Mouse (Mus musculus): Measurements from ENCODE around the gene Pbx1. TPM values are rescaled to one million over a fixed set of nuclear protein-coding genes. Genes with fewer than 3 reads are reported as not detected.

Gene Pbx1
- polyA plus RNA-seq, 1 experiment, result 80.6 TPM

DNA sequence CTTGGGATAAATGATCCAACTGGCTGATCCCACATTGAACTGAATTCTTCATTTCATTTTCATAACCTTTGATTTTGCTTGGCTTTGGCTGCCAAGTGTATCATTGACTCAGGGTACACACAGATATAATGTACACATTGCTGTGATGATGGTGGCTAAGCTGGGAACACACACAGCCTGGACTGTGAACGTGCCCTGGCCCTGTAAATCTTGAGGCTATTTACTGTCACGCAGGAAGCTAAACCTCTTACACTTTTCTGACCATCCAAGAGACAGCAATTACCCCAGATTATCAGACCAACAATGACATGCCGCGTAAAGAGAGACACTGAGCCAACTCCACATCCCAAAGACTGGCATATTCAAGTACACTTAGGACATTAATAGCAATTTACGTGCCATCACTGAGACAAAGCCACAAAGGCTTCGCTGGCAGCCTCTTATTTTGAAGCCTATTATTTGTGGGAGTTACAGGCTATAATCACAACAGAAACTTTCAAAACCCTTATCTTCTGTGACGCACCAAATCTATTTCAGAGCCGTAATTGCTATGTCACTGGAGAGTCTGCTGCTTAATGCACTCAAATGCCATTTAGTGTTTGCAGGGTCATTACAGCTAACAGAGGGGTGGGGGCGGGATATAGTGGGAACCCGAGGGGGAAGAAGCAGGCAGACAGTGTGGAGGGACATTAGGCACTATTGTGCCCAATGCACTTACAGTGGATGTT, 262.9 kb downstream of the Pbx1 start:
- H3K36me3 ChIP-seq (replicated peaks; ENCODE audit: low read length), result peaks cover 81% of the 10 kb centered on the region
- H3K27me3 ChIP-seq (replicated peaks), result no peaks in the 10 kb centered on the region
- no peak overlapping the region for H3K4me3 ChIP-seq (replicated peaks)
- TF ChIP-seq GATA1 (IDR thresholded peaks at IDR 0.05; ENCODE audit: borderline replicate concordance, low read length) (no peak), FLI1 (IDR thresholded peaks at IDR 0.05; ENCODE audit: low read length) (no peak)
- no peaks in the 10 kb centered on the region for H3K9me3 ChIP-seq
- H3K4me1 ChIP-seq, result peaks cover 7% of the 10 kb centered on the region

DNA sequence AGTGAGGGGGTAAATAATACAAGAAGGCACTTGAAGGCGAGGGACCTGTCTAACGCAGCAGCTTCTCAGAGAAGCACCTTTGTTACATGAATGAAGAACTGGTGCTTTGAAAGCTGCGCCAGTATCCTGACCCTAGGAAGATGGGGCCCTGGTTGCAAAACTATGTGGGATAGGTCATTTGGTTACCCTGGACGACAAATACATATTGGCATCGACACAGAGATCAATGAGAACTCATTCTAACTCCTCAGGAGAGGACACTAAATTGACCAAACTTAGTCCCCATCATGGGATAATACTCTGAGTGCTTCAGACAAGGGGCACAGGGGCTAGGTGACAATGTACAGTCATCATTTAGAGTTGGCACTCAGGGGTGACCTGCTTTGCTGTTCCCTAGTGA, 264.3 kb downstream of the Pbx1 start:
- peaks cover 7% of the 10 kb centered on the region for H3K4me1 ChIP-seq
- no peaks in the 10 kb centered on the region for H3K27me3 ChIP-seq (replicated peaks)
- H3K4me3 ChIP-seq (replicated peaks), result no peak overlapping the region
- no peak for TF ChIP-seq GATA1 (IDR thresholded peaks at IDR 0.05; ENCODE audit: borderline replicate concordance, low read length)
- no peak for TF ChIP-seq FLI1 (IDR thresholded peaks at IDR 0.05; ENCODE audit: low read length)
- H3K9me3 ChIP-seq, result no peaks in the 10 kb centered on the region
- peaks cover 80% of the 10 kb centered on the region for H3K36me3 ChIP-seq (replicated peaks; ENCODE audit: low read length)

DNA sequence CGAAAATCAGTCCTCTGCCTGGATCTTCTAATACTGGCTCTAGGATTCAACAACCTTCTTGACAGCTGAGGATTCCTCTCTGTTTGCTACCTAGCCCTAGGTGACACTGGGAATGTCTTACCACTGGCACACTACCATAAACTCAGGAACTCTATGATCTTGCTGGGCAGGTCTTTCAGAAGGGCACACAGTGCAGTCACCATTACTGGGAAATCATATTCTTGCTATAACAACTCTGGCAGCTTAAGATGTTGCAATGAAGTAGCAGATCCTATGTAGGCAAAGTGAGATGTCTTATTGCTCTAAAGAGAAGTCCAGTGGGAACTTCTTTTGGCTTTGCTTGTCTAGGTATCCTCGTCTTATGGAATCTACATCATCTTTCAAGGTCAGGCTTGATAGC, 265.2 kb downstream of the Pbx1 start:
- H3K4me3 ChIP-seq (replicated peaks), result no peak overlapping the region
- H3K36me3 ChIP-seq (replicated peaks; ENCODE audit: low read length), result peaks cover 77% of the 10 kb centered on the region
- H3K9me3 ChIP-seq, result no peaks in the 10 kb centered on the region
- no peak for TF ChIP-seq FLI1 (IDR thresholded peaks at IDR 0.05; ENCODE audit: low read length)
- no peak for TF ChIP-seq GATA1 (IDR thresholded peaks at IDR 0.05; ENCODE audit: borderline replicate concordance, low read length)
- H3K4me1 ChIP-seq, result peaks cover 7% of the 10 kb centered on the region
- H3K27me3 ChIP-seq (replicated peaks), result no peaks in the 10 kb centered on the region

DNA sequence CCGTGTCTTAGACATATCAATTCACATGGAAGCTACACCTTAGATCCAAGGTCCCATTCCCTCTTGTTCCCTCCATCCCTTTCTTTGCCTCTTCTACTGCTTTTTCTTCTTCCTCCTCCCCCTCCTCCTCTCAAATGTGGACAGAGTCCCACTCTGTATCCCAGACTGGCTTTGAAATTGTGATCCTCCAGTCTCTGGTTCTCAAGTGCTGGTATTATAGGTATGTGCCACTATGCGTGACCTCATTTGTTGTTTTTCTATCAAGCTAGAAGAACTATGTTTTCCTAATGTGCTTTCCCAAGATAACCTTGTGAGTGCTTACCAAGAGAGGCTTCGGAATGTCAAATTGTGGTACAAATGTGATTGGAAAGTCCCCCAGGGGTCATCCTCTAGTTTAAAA, 267.1 kb downstream of the Pbx1 start:
- H3K9me3 ChIP-seq, result no peaks in the 10 kb centered on the region

DNA sequence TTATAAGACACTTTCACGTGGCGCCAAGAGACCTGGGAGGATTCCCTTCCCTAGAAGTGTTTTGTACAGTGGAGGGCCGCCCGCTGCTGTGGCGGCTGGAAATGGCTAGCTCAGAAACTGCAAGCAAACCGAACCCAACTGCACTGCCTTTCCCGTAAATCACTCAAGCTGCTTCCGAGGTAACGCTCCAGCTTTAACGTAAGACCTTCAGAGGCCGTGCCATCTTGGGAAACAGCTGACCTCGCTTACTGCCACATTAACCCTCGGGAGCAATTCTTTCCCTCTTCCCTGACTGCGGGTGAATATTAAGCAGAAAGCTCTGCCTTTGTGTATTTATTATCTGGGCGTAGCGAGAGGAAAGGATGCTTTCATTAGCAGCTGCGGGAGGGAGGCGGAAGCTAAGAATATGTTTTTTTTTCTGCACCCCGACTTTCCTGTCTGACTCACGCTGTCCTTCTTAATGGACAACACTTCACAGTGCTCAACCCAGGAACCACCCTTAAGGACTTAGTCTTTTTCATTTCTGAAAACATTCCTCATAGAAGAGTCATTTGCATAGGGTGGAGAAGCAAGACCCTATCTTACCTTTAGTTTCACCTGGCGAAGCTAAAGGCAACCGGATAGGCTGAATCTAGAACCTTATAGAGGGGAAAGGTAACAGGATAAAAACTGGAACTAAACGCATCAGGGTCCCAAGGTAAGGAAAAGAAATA, 268.4 kb downstream of the Pbx1 start:
- H3K9me3 ChIP-seq, result no peaks in the 10 kb centered on the region
- H3K27me3 ChIP-seq (replicated peaks), result no peaks in the 10 kb centered on the region
- peaks cover 86% of the 10 kb centered on the region for H3K36me3 ChIP-seq (replicated peaks; ENCODE audit: low read length)
- TF ChIP-seq FLI1 (IDR thresholded peaks at IDR 0.05; ENCODE audit: low read length) (no peak), GATA1 (IDR thresholded peaks at IDR 0.05; ENCODE audit: borderline replicate concordance, low read length) (no peak)
- H3K4me1 ChIP-seq, result no peaks in the 10 kb centered on the region
- no peak overlapping the region for H3K4me3 ChIP-seq (replicated peaks)

More for the DNA sequence above, 267.1 kb downstream of the Pbx1 start:
- H3K4me1 ChIP-seq, result peaks cover 7% of the 10 kb centered on the region
- TF ChIP-seq GATA1 (IDR thresholded peaks at IDR 0.05; ENCODE audit: borderline replicate concordance, low read length) (no peak), FLI1 (IDR thresholded peaks at IDR 0.05; ENCODE audit: low read length) (no peak)
- H3K4me3 ChIP-seq (replicated peaks), result no peak overlapping the region
- no peaks in the 10 kb centered on the region for H3K27me3 ChIP-seq (replicated peaks)
- peaks cover 85% of the 10 kb centered on the region for H3K36me3 ChIP-seq (replicated peaks; ENCODE audit: low read length)

DNA sequence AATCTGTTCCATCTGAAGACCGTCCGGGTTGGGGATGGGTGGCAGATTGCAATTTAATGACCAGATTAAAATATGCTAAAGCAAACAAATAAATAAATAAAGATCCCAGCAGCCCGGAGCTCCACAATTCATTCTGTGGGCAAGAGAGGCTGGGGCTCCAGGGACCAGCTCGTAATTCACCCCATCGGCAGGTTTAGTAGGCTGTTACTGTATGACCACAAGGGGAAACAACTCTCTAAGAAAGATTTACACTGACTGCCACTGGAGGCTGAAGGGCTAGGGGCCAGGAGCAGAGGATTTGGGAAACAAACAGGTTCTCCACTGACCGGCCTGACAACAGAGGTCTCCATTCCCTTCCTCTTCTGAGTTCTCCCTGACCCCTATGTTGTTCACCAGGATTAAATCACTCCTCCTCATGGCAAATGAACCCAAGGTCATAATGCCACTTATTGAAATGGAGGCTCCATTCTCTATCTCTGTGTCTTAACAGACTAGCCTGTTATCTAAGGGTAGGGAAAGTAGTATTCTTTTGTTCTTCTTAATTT, 292.9 kb downstream of the Pbx1 start:
- H3K36me3 ChIP-seq (replicated peaks; ENCODE audit: low read length), result no peaks in the 10 kb centered on the region
- TF ChIP-seq FLI1 (IDR thresholded peaks at IDR 0.05; ENCODE audit: low read length) (no peak), GATA1 (IDR thresholded peaks at IDR 0.05; ENCODE audit: borderline replicate concordance, low read length) (no peak)
- H3K27me3 ChIP-seq (replicated peaks), result peaks cover under 1% of the 10 kb centered on the region
- H3K4me3 ChIP-seq (replicated peaks), result no peak overlapping the region
- no peaks in the 10 kb centered on the region for H3K4me1 ChIP-seq
- peaks cover 15% of the 10 kb centered on the region; the same call in 1 of the 2 replicates for H3K9me3 ChIP-seq

DNA sequence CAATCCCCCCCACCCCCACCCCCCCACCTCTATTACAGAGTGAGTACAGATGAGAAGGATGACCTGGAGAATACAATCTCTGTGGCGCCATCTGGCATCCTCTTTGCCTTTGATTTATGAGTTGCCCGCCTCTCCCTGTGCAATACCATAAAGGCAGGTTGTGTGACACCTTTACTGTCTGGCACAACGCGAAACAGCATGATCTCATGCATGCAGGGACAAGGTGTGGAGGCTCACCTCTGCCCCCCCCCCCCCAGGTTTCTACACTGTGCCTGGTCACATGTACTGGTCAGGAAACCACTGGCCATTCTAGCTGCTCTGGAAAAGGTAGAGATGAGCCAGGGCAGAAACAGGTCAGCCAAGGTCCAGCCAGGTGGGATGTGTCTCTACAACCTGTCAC, 293.4 kb downstream of the Pbx1 start:
- Histone ChIP-seq H3K36me3 (replicated peaks; ENCODE audit: low read length) (no peaks in the 10 kb centered on the region), H3K4me1 (no peaks in the 10 kb centered on the region), H3K9me3 (peaks cover 10% of the 10 kb centered on the region; the same call in 1 of the 2 replicates), H3K27me3 (replicated peaks) (peaks cover 2% of the 10 kb centered on the region), H3K4me3 (replicated peaks) (no peak overlapping the region)
- TF ChIP-seq GATA1 (IDR thresholded peaks at IDR 0.05; ENCODE audit: borderline replicate concordance, low read length), result no peak
- TF ChIP-seq FLI1 (IDR thresholded peaks at IDR 0.05; ENCODE audit: low read length), result no peak

DNA sequence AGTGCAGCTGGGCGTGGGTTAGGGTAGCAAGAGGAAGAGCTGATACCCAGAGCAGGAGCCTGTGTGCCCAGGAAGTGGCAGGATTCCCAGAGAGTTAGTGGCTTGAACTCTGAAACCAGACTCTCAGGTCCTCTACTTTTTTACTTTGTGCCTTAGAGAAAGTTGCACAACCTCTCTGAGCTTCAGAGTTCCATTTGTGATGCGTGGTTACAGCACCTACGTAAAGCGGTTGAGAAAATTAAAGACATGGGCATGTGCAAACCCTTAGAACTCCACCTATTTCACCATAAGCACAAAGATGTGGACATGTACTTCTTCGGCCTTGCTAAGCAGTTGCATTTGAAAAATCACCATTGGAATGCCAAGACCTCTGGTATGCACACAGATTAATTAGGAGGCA, 294.2 kb downstream of the Pbx1 start:
- Histone ChIP-seq H3K9me3 (peaks cover 2% of the 10 kb centered on the region; the same call in 1 of the 2 replicates), H3K4me1 (no peaks in the 10 kb centered on the region), H3K27me3 (replicated peaks) (peaks cover 2% of the 10 kb centered on the region), H3K36me3 (replicated peaks; ENCODE audit: low read length) (no peaks in the 10 kb centered on the region), H3K4me3 (replicated peaks) (no peak overlapping the region)
- TF ChIP-seq FLI1 (IDR thresholded peaks at IDR 0.05; ENCODE audit: low read length) (no peak), GATA1 (IDR thresholded peaks at IDR 0.05; ENCODE audit: borderline replicate concordance, low read length) (no peak)

DNA sequence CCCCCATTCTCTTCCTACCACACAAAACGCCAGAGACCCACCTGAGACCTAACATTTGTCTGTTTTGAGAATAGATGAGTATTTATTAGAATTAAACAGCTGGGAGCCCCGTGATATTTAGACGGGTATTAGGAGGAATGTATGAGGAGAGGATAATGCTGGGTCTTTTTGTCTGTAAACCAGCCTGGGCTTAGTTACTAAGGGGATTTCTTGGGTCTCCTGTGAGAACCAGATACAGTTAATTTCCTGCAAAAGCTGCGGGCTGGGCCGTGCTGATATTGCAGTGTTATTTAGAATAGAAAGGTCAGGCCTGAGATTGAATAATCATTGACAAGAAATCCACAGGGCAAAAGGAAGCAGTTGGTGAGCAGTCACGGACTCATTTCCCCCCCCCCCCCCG, 296.5 kb downstream of the Pbx1 start:
- H3K4me1 ChIP-seq, result no peaks in the 10 kb centered on the region
- peaks cover 2% of the 10 kb centered on the region for H3K27me3 ChIP-seq (replicated peaks)
- no peaks in the 10 kb centered on the region for H3K9me3 ChIP-seq
- H3K36me3 ChIP-seq (replicated peaks; ENCODE audit: low read length), result no peaks in the 10 kb centered on the region
- TF ChIP-seq GATA1 (IDR thresholded peaks at IDR 0.05; ENCODE audit: borderline replicate concordance, low read length) (no peak), FLI1 (IDR thresholded peaks at IDR 0.05; ENCODE audit: low read length) (no peak)
- H3K4me3 ChIP-seq (replicated peaks), result no peak overlapping the region

DNA sequence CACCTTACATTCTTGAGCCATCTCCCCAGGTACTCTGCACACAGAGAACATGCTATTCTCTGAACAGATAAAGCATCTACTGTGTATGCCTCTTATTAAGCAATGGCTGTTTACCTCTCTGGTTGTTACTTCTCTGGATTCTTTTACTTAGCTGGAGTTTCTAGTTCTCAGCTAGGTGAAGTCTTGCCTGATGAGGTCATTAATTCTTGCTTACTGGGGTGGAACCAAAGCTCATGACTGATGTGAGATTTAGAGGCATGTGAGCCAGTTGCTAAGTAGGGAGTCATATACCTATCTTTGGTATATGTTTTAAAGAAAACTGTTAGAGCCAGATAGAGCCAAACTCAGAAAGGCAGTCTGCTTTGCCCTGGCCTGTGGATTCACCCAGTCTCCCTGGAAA, 298.4 kb downstream of the Pbx1 start:
- H3K9me3 ChIP-seq, result no peaks in the 10 kb centered on the region

More for the DNA sequence above, 298.4 kb downstream of the Pbx1 start:
- Histone ChIP-seq H3K27me3 (replicated peaks) (peaks cover 2% of the 10 kb centered on the region), H3K4me3 (replicated peaks) (no peak overlapping the region), H3K36me3 (replicated peaks; ENCODE audit: low read length) (no peaks in the 10 kb centered on the region), H3K4me1 (no peaks in the 10 kb centered on the region)
- TF ChIP-seq FLI1 (IDR thresholded peaks at IDR 0.05; ENCODE audit: low read length) (no peak), GATA1 (IDR thresholded peaks at IDR 0.05; ENCODE audit: borderline replicate concordance, low read length) (no peak)
